Mouse (Mus musculus): ENCODE data around the gene Gzmn.

DNA sequence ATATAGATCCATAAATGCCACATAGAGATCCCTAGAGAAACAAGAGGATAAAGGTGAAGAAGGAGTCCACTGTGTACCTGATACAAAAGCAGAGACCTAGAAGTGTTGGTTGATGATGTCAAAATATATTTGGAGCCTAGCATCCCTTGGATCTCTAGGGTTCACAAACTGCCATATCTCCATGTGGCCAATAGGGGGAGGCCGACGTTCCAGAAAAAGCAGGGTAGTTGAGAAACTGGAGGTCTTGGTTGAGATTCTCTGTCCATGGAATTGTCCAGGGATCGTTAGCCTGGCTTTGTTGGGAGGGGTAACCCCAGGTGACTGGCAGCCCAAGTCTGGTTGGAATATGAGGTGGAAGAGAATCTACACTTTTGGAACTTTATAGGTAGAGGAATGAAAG is 46.1 kb downstream of the Gzmn start:
- TF ChIP-seq CTCF (IDR thresholded peaks at IDR 0.05; ENCODE audit: low read depth, low read length) = 0 out of 2 replicates have a peak, but pooled peaks have one; percentile 9
- no peak for TF ChIP-seq POLR2A (IDR thresholded peaks at IDR 0.05; ENCODE audit: extremely low read depth, insufficient read depth, low read length)

All from liver, adult 2 months (tissue).